Mouse (Mus musculus) CH12.LX (cell line): Measurements from ENCODE around the gene Kiz. TPM values are rescaled to one million over a fixed set of nuclear protein-coding genes. Genes with fewer than 3 reads are reported as not detected.

Experiments
- DNase-seq: peaks from one replicate; pipeline ENCODE4 v3.0.0-alpha.2; 2013; ENCODE audit errors: extremely low read depth
- H3K27ac ChIP-seq: 2 replicates; pipeline ENCODE4 v1.5.1; 2012; ENCODE audit warnings: low read depth, mild to moderate bottlenecking, control low read depth, moderate library complexity; ENCODE audit not compliant: insufficient read depth
- H3K27me3 ChIP-seq: replicated peaks from 2 replicates; pipeline ENCODE3; 2012; ENCODE audit warnings: inconsistent platforms
- H3K36me3 ChIP-seq, 2 experiments: replicated peaks in 1 of 2; 2 replicates each; pipeline versions ENCODE3 to v1.6.1; 2012; ENCODE audit warnings: inconsistent platforms in 1 of 2, low read length in 1 of 2, mild to moderate bottlenecking in 1 of 2, mixed read lengths in 1 of 2, moderate library complexity in 1 of 2; ENCODE audit not compliant: control insufficient read depth in 1 of 2, insufficient read depth in 1 of 2
- H3K4me1 ChIP-seq, 2 experiments: 2 replicates each; pipeline ENCODE4 v1.6.1; 2012; ENCODE audit warnings: inconsistent platforms in 1 of 2, moderate library complexity in 1 of 2; ENCODE audit not compliant: insufficient read depth in 2 of 2, control insufficient read depth in 1 of 2
- H3K4me2 ChIP-seq: 2 replicates; pipeline ENCODE4 v1.6.1; 2012; ENCODE audit warnings: low read depth, mild to moderate bottlenecking, control low read depth; ENCODE audit not compliant: poor library complexity, insufficient read depth, severe bottlenecking
- H3K4me3 ChIP-seq, 3 experiments: fragments of 150-350 bp in 1 of 3; sonication (generic) in 1 of 3; replicated peaks in 1 of 3; 2 replicates each; pipeline versions ENCODE3 to v1.5.1; 2011 to 2012; ENCODE audit warnings: low read depth in 2 of 3, low read length in 2 of 3, mild to moderate bottlenecking in 2 of 3, moderate library complexity in 2 of 3, control low read depth in 1 of 3, improper control_type of control experiment in 1 of 3, inconsistent platforms in 1 of 3, mixed read lengths in 1 of 3; ENCODE audit not compliant: poor library complexity in 1 of 3
- H3K79me2 ChIP-seq: replicated peaks from 2 replicates; pipeline ENCODE4 v1.6.1; 2012; ENCODE audit warnings: mild to moderate bottlenecking, moderate library complexity; ENCODE audit not compliant: control insufficient read depth, poor library complexity, insufficient read depth, severe bottlenecking; ENCODE audit errors: extremely low read depth
- H3K9ac ChIP-seq: 2 replicates; pipeline ENCODE4 v1.6.1; 2012; ENCODE audit warnings: low read depth, mild to moderate bottlenecking, control low read depth, moderate library complexity; ENCODE audit not compliant: insufficient read depth
- H3K9me3 ChIP-seq: replicated peaks from 2 replicates; pipeline ENCODE3; 2012; ENCODE audit warnings: low read length, inconsistent platforms, mixed read lengths
- ELF1 ChIP-seq: IDR thresholded peaks from 2 replicates; pipeline ENCODE4 v1.6.1; 2014; ENCODE audit warnings: low read depth, mild to moderate bottlenecking, inconsistent platforms, low read length, improper control_type of control experiment
- EP300 ChIP-seq: IDR thresholded peaks from 2 replicates; pipeline ENCODE4 v1.6.1; 2011; ENCODE audit warnings: low read length, improper control_type of control experiment
- IRF4 ChIP-seq: IDR thresholded peaks from 2 replicates; pipeline ENCODE4 v1.6.1; 2014; ENCODE audit warnings: low read depth, mild to moderate bottlenecking, inconsistent platforms, low read length, improper control_type of control experiment
- JUN ChIP-seq: IDR thresholded peaks from 2 replicates; pipeline ENCODE4 v1.6.1; 2011; ENCODE audit warnings: low read depth, mild to moderate bottlenecking, low read length, improper control_type of control experiment, moderate library complexity; ENCODE audit not compliant: insufficient read depth
- JUND ChIP-seq: conservative IDR thresholded peaks from 2 replicates; pipeline ENCODE4 v1.6.1; 2011; ENCODE audit warnings: low read depth, low read length, improper control_type of control experiment
- MAFK ChIP-seq: IDR thresholded peaks from 2 replicates; pipeline ENCODE4 v1.6.1; 2011; ENCODE audit warnings: low read length, improper control_type of control experiment; ENCODE audit not compliant: insufficient replicate concordance
- MXI1 ChIP-seq: IDR thresholded peaks from 2 replicates; pipeline ENCODE4 v1.6.1; 2011; ENCODE audit warnings: mild to moderate bottlenecking, low read depth, low read length, improper control_type of control experiment
- MYC ChIP-seq: IDR thresholded peaks from 2 replicates; pipeline ENCODE4 v1.6.1; 2011; ENCODE audit warnings: low read depth, mild to moderate bottlenecking, improper control_type of control experiment, low read length
- NELFE ChIP-seq: IDR thresholded peaks from 2 replicates; pipeline ENCODE4 v1.6.1; 2011; ENCODE audit warnings: low read depth, low read length, improper control_type of control experiment
- POLR2A ChIP-seq: IDR thresholded peaks from 2 replicates; pipeline ENCODE4 v1.6.1; 2011; ENCODE audit warnings: low read depth, mild to moderate bottlenecking, improper control_type of control experiment, low read length
- POLR2AphosphoS2 ChIP-seq: IDR thresholded peaks from 2 replicates; pipeline ENCODE4 v1.6.1; 2011; ENCODE audit warnings: low read depth, low read length, improper control_type of control experiment
- SIN3A ChIP-seq: IDR thresholded peaks from 2 replicates; pipeline ENCODE4 v1.6.1; 2012; ENCODE audit warnings: low read length, improper control_type of control experiment, inconsistent platforms
- TBP ChIP-seq: conservative IDR thresholded peaks from 2 replicates; pipeline ENCODE4 v1.6.1; 2011; ENCODE audit warnings: low read depth, low read length, improper control_type of control experiment
- TCF12 ChIP-seq: IDR thresholded peaks from 2 replicates; pipeline ENCODE4 v1.6.1; 2014; ENCODE audit warnings: low read depth, mild to moderate bottlenecking, inconsistent platforms, low read length, improper control_type of control experiment
- USF1 ChIP-seq: IDR thresholded peaks from 2 replicates; pipeline ENCODE4 v1.6.1; 2014; ENCODE audit warnings: low read depth, mild to moderate bottlenecking, inconsistent platforms, low read length, improper control_type of control experiment
- ZKSCAN1 ChIP-seq: IDR thresholded peaks from 2 replicates; pipeline ENCODE4 v1.6.1; 2012; ENCODE audit warnings: low read depth, inconsistent platforms, low read length, improper control_type of control experiment, borderline replicate concordance
- dilution Hi-C: fragments of 300-500 bp; cut with MboI; formaldehyde crosslinking; loops from 2 replicates; pipeline ENCODE4 v1.14.3; 2020; ENCODE audit warnings: low sequenced_read_pairs; ENCODE audit not compliant: extremely low pct_unique_long_range_greater_than_20kb, extremely low pct_ligation_motif_present
- in situ Hi-C: fragments of 300-500 bp; cut with MboI; formaldehyde crosslinking; loops from 3 replicates; pipeline ENCODE4 v1.14.3; 2019; ENCODE audit warnings: low sequenced_read_pairs, low pct_ligation_motif_present, low pct_unique_long_range_greater_than_20kb, mixed read lengths
- polyA plus RNA-seq: library from polyadenylated mRNA; unstranded; fragments of >175 nt; gene quantifications from 2 replicates; pipeline ENCODE4 v1.2.1, GENCODE M21; 2012; ENCODE audit warnings: low read depth; ENCODE audit not compliant: insufficient read length
- total RNA-seq, 2 experiments: library from RNA; depleted of rRNA; stranded (reverse); fragments of 300-350 nt in 1 of 2; fragments of >200 nt in 1 of 2; gene quantifications; 2 replicates each; pipeline ENCODE4 v1.2.3; 2012 to 2014

Kiz gene
- total and polyA plus RNA-seq, 3 experiments: 11.2 to 14.1 (median 13.0) TPM

DNA sequence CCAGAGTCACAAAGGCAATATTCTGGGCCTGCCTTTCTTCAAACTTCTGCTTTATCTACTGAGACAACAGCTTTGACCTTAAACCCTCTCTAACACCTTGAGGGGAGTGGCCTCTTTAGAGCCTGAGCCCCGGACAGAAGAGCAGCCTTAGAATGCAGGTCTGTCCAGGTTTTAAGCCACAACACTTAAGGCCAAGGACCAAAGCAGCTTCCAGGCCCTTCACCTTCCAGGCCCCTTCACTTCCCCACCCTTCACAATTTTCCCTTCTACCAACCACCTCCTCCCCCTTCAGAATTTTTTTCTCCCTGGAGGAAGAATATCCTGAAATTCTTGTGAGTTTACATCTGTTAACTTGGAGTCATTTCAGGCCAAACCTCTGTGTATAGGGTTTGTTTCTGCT is 18.0 kb upstream of the Kiz start:
- H3K9me3 ChIP-seq: no peaks in the 10 kb centered on the region
- DNase-seq: no peak
- no peak overlapping the region for H3K9ac ChIP-seq
- TF ChIP-seq IRF4 (no peak), TCF12 (no peak), TBP (no peak), ELF1 (no peak), ZKSCAN1 (no peak), NELFE (no peak), POLR2A (no peak), POLR2AphosphoS2 (no peak), MAFK (no peak), SIN3A (no peak), JUN (no peak), MXI1 (no peak)
- no peaks in the 10 kb centered on the region for H3K36me3 ChIP-seq
- no peak overlapping the region for H3K4me2 ChIP-seq
- H3K27ac ChIP-seq: no peak overlapping the region
- H3K4me3 ChIP-seq: no peak overlapping the region
- dilution Hi-C loops: no loop called here
- H3K4me1 ChIP-seq: no peaks in the 10 kb centered on the region
- no peaks in the 10 kb centered on the region for H3K79me2 ChIP-seq
- in situ Hi-C loops: no loop called here
- H3K27me3 ChIP-seq: no peaks in the 10 kb centered on the region

DNA sequence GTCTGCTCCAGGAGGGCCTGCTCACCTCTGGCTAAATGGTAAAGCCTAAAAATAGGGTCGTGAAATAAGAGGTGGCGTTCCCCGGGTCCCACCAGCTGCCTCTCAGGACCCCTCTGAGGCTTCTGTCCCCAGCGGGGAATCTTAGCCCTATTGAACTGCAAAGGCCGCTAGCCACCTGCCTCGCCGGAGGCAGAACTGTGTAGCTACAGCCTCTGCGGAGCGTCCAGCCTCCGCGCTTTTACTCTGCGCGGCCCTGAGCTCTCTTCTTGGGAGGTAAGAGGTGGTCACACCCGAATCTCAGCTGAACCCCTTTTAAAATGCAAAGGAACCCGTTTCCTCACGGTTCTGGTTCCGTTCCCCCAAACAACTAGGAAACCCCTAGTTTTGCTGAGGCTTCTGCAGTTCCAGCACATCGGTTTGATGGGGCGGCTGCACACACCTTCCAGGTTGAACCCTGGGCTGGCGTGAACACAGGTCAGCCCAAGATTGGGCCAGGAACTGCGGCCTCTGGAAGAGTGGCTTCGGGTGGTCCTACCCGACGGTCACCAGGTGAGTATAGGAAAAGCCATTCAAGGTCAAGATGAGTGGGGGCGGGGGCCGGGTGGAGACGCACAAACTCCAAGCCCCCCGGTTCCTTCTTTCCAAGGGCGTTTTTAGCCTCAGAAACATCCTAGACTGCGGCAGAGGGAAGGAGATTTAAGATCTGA is 16.9 kb upstream of the Kiz start:
- DNase-seq: no peak
- Histone ChIP-seq H3K79me2 (no peaks in the 10 kb centered on the region), H3K4me1 (no peaks in the 10 kb centered on the region), H3K4me2 (no peak overlapping the region), H3K4me3 (no peak overlapping the region), H3K27me3 (no peaks in the 10 kb centered on the region), H3K9me3 (no peaks in the 10 kb centered on the region), H3K27ac (no peak overlapping the region), H3K36me3 (no peaks in the 10 kb centered on the region), H3K9ac (no peak overlapping the region)
- dilution Hi-C loops (no loop called here), in situ Hi-C loops (no loop called here)
- TF ChIP-seq NELFE (no peak), POLR2A (no peak), USF1 (no peak), JUN (no peak), JUND (no peak), MYC (no peak), SIN3A (no peak), EP300 (no peak)
